In the genomic region with DNA sequence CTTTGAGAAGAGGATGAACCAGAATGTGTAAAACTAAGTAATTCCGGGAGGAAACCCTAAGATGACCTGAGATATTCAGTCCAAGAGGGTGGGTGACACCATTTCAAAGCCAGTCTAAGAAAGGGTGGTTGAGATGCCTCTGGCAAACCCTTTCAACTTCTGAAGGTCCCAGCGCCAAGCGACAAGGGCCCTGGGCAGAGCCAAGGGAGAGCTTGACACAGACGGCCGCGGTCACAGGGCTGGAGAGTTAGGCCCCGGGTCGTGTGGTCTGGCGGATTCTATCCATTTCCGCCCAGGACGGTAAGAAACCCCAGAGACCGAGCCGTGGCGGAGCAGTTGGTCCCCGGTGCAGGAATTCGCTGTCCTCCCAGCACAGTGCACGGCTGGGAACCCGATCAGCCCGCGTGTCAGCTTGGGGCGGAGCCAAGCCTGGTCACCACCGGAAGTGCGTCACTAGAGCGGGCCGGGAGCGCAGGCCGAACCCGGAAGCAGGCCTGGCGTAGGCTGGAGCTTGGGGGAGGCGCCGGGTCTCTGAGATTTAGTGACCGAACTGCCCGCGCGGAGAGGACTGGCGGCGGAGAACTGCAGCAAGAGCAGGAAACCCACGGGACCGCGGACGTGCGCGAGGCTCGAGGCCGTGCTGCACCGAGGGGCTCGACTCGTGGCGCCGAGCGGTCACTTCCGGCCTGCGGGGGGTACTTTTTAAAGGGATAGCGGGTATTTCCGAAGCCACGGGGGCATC, we compare ENCODE assay signal across 8 mouse cellular contexts. TPM values are rescaled to one million over a fixed set of nuclear protein-coding genes. Genes with fewer than 3 reads are reported as not detected.
DNase-seq lines count a peak whose midpoint lies in the region; ATAC-seq lines count a peak whose summit lies in the region.

No protein-coding gene starts in this region.

- no peaks in the 10 kb centered on the region for H3K4me1 ChIP-seq in brown adipose tissue, adult 24 weeks (ENCODE audit: control insufficient read depth, insufficient read depth, insufficient read length, low read length)
- H3K4me1 ChIP-seq in heart, embryonic 14.5 days (ENCODE audit: control insufficient read depth in 2 of 2, insufficient read depth in 2 of 2, low read length in 2 of 2), result 0 out of 4 replicates have a peak, but pooled peaks cover 0 to 5% of the 10 kb centered on the region in 2 experiments
- peaks cover 29% of the 10 kb centered on the region for H3K4me1 ChIP-seq in liver, embryonic 13.5 days (replicated peaks)
- H3K4me1 ChIP-seq in stomach, embryonic 16.5 days (ENCODE audit: control insufficient read depth, insufficient read depth, low read length), result no peaks in the 10 kb centered on the region

- H3K27ac ChIP-seq in brown adipose tissue, adult 24 weeks (replicated peaks; ENCODE audit: low read depth, low read length), result peak overlapping the region; percentile 94
- H3K27ac ChIP-seq in heart, embryonic 14.5 days (replicated peaks in 1 of 2; ENCODE audit: control insufficient read depth in 1 of 2, insufficient read depth in 1 of 2, low read depth in 2 of 2, low read length in 2 of 2), result peak overlapping the region; percentile 96 to 99
- H3K27ac ChIP-seq in liver, embryonic 13.5 days, result peak overlapping the region; percentile 91
- H3K27ac ChIP-seq in stomach, embryonic 16.5 days (ENCODE audit: low read length), result peak overlapping the region; percentile 97

- peak; percentile 96 for DNase-seq in CD4-positive, CD25-positive, alpha-beta regulatory T cell, adult 2 months (ENCODE audit: low read depth, low spot score)
- peak; percentile 72 for DNase-seq in fibroblast of lung, adult 2 months (ENCODE audit: low read depth)
- DNase-seq in kidney, postnatal 14 days, result peak; percentile 96
- DNase-seq in liver, embryonic 13.5 days, result peak; percentile 91
- peak; percentile 97 for DNase-seq in neural tube, embryonic 10.5 days (ENCODE audit: extremely low spot score, low spot score)

- no peaks in the 10 kb centered on the region for H3K27me3 ChIP-seq in heart, embryonic 14.5 days (ENCODE audit: control insufficient read depth, insufficient read depth, low read length)
- H3K27me3 ChIP-seq in liver, embryonic 13.5 days, result no peaks in the 10 kb centered on the region
- H3K27me3 ChIP-seq in stomach, embryonic 16.5 days (ENCODE audit: control insufficient read depth, insufficient read depth, low read length), result no peaks in the 10 kb centered on the region

- H3K4me2 ChIP-seq in heart, embryonic 14.5 days (ENCODE audit: low read length), result peak overlapping the region; percentile 83
- peak overlapping the region; percentile 82 for H3K4me2 ChIP-seq in liver, embryonic 13.5 days
- H3K4me2 ChIP-seq in stomach, embryonic 16.5 days (ENCODE audit: low read depth, low read length), result peak overlapping the region; percentile 76

- H3K9ac ChIP-seq in heart, embryonic 14.5 days (ENCODE audit: low read length), result peak overlapping the region; percentile 94
- H3K9ac ChIP-seq in liver, embryonic 13.5 days, result peak overlapping the region; percentile 89
- H3K9ac ChIP-seq in stomach, embryonic 16.5 days (ENCODE audit: low read length), result peak overlapping the region; percentile 77

- under 1% methylated on average over 56 of the region's 56 CpGs for WGBS in heart, embryonic 14.5 days
- WGBS in liver, embryonic 13.5 days (ENCODE audit: insufficient replicate concordance), result under 1% methylated on average over 56 of the region's 56 CpGs
- under 1% methylated on average over 56 of the region's 56 CpGs for WGBS in stomach, embryonic 16.5 days

- peak; percentile 98 for ATAC-seq in heart, embryonic 14.5 days (ENCODE audit: insufficient number of reproducible peaks, insufficient read depth, low FRiP score, low read depth)
- peak; percentile 99 for ATAC-seq in liver, embryonic 13.5 days (ENCODE audit: low read depth)
- peak; percentile 99 for ATAC-seq in stomach, embryonic 16.5 days (ENCODE audit: insufficient read depth, low FRiP score)

- no peaks in the 10 kb centered on the region for H3K36me3 ChIP-seq in heart, embryonic 14.5 days (ENCODE audit: control insufficient read depth, insufficient read depth, low read length)
- no peaks in the 10 kb centered on the region for H3K36me3 ChIP-seq in liver, embryonic 13.5 days
- H3K36me3 ChIP-seq in stomach, embryonic 16.5 days (ENCODE audit: control insufficient read depth, insufficient read depth, low read length), result no peaks in the 10 kb centered on the region

- peak overlapping the region; percentile 85 for H3K4me3 ChIP-seq in brown adipose tissue, adult 24 weeks (ENCODE audit: insufficient read depth, low read depth, low read length)
- peak overlapping the region; percentile 82 to 97 for H3K4me3 ChIP-seq in heart, embryonic 14.5 days (ENCODE audit: control insufficient read depth in 1 of 2, insufficient read depth in 1 of 2, low read depth in 1 of 2, low read length in 2 of 2)
- H3K4me3 ChIP-seq in liver, embryonic 13.5 days (replicated peaks), result peak overlapping the region; percentile 96
- H3K4me3 ChIP-seq in stomach, embryonic 16.5 days (replicated peaks; ENCODE audit: low read length), result peak overlapping the region; percentile 57

- H3K9me3 ChIP-seq in heart, embryonic 14.5 days (ENCODE audit: control insufficient read depth, low read length), result no peaks in the 10 kb centered on the region
- H3K9me3 ChIP-seq in liver, embryonic 13.5 days (replicated peaks), result no peaks in the 10 kb centered on the region
- H3K9me3 ChIP-seq in stomach, embryonic 16.5 days (replicated peaks; ENCODE audit: control insufficient read depth, low read length), result no peaks in the 10 kb centered on the region

RNA-seq across cellular contexts. Expression of a gene that starts 22.0 kb away (rescaled TPM):
- not detected in 2 replicates for polyA plus RNA-seq in brown adipose tissue, adult 24 weeks (2012; ENCODE audit: insufficient read depth, insufficient read length, missing spikeins)
- polyA plus RNA-seq in heart, embryonic 14.5 days (2014; fragmentation: Nextera tagmentation; extraction: Ambion mirVana), result 0.13 TPM in 1 of 2 replicates, not detected in the other
- not detected in 2 replicates for polyA plus RNA-seq in liver, embryonic 13.5 days (2015; fragmentation: Nextera tagmentation; extraction: Ambion mirVana)
- polyA plus RNA-seq in stomach, embryonic 16.5 days (2015; fragmentation: Nextera tagmentation; extraction: Ambion mirVana), result not detected in 2 replicates

RNA-seq across cellular contexts. Expression of a gene that starts 34.2 kb away (rescaled TPM):
- 8.3 and 8.8 TPM in 2 replicates for polyA plus RNA-seq in brown adipose tissue, adult 24 weeks (2012; ENCODE audit: insufficient read depth, insufficient read length, missing spikeins)
- 15.0 and 16.3 TPM in 2 replicates for polyA plus RNA-seq in heart, embryonic 14.5 days (2014; fragmentation: Nextera tagmentation; extraction: Ambion mirVana)
- polyA plus RNA-seq in liver, embryonic 13.5 days (2015; fragmentation: Nextera tagmentation; extraction: Ambion mirVana), result 9.8 and 13.3 TPM in 2 replicates
- polyA plus RNA-seq in stomach, embryonic 16.5 days (2015; fragmentation: Nextera tagmentation; extraction: Ambion mirVana), result 17.1 and 19.3 TPM in 2 replicates

Comparison
In these comparisons a context has a peak if more than half of its experiments do, and no peak if none do; other contexts are left out.
1. Peak in every context shown above with its lines: DNase-seq, ATAC-seq, H3K4me3 ChIP-seq and H3K27ac ChIP-seq.